Mouse (Mus musculus): ENCODE data around the gene Rgcc. TPM values are rescaled to one million over a fixed set of nuclear protein-coding genes. Genes with fewer than 3 reads are reported as not detected.
A peak's percentile ranks its signal among the peaks of the same experiment; 100 is the strongest.

The Rgcc gene
- polyA plus RNA-seq, 1 experiment from 2014 or later: 28.7 TPM

DNA sequence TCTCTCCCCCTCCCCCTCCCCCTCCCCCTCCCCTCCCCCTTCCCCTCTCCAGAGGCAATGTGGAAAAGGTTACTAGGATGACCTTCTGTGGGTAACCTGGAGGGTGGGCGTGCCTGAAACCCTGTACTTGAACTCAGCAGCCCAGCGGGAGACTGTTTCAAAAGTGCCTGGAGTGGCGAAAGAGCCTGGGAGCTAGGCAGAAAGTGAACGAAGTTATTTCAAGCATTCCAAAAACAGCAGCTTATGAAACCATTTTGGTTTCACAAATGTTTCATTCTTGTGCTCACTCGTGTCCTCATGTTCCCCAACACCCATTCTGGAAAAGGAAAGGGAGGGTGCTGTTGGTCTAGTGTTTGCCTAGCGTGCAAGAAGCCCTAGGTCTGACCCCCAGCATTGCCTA, 1.6 kb downstream of the Rgcc start:
- H3K36me3 ChIP-seq: no peaks in the 10 kb centered on the region
- H3K9ac ChIP-seq: no peak overlapping the region
- H3K4me1 ChIP-seq: peaks cover 29% of the 10 kb centered on the region
- H3K27me3 ChIP-seq: peaks cover 22% of the 10 kb centered on the region
- peak overlapping the region; percentile 94 for H3K4me2 ChIP-seq
- H3K27ac ChIP-seq: no peak overlapping the region
- WGBS: 29% methylated on average over 6 of the region's 6 CpGs
- H3K4me3 ChIP-seq (replicated peaks): peak overlapping the region; percentile 52
- H3K9me3 ChIP-seq (replicated peaks): no peaks in the 10 kb centered on the region
- ATAC-seq (replicated peaks; ENCODE audit: low FRiP score): no peak

DNA sequence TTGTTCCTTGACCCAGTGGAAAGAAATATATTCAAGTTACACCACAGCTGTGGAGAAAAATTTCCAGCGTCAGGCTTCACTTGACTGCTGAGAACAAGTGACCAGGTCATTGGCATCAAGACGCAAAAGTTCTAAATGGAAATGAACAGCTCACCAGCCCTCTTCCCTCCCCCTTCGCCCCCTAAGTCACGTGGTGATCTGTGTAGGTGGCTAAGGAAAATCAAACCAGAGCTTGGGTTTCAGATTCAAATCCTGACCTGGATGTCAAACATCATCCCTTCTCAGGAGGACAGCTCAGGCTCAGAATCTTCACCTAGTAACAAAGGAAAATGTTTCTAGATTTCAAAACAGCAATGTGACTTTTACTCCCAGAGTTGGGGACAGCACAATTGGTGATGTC, 2.2 kb downstream of the Rgcc start:
- Histone ChIP-seq H3K4me2 (no peak overlapping the region), H3K4me3 (replicated peaks) (no peak overlapping the region), H3K9me3 (replicated peaks) (no peaks in the 10 kb centered on the region), H3K36me3 (no peaks in the 10 kb centered on the region), H3K27me3 (peaks cover 22% of the 10 kb centered on the region), H3K27ac (no peak overlapping the region), H3K9ac (no peak overlapping the region), H3K4me1 (peaks cover 29% of the 10 kb centered on the region)
- no peak for ATAC-seq (replicated peaks; ENCODE audit: low FRiP score)
- WGBS: 39% methylated on average over 4 of the region's 4 CpGs

DNA sequence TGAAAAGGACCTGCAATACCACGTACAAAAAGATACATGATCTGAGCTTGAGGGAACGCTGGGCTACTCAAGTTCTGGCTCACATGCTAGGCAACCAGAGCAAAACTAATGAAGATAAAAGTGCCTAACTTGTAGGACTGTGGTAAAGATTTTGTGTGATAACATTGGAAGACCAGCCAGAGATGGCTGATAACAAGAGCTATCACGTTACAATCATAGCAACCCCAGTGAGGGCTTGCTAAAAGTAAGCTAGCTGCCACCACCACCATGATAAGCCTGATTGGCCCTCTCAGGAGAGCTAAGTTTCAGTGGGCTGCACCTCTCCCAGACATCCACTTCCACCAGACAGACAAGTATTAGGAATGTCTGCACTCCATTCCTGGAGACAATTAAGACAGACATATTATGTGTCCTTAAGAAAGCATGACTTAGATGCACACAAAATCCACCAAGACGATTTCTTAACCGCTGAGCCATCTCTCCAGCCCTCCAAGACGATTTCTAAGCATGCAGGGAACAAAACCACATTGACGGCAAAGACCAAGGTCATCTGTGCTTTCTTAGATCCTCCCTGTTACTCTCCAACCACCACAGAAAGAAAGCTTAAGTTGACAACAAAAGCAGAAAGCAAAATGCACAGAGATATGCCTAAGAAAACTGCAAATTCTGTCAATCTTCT, 3.0 kb downstream of the Rgcc start:
- WGBS: 52% methylated on average over 7 of the region's 7 CpGs
- Histone ChIP-seq H3K27me3 (peaks cover 20% of the 10 kb centered on the region), H3K27ac (no peak overlapping the region), H3K9ac (no peak overlapping the region), H3K4me1 (peaks cover 34% of the 10 kb centered on the region), H3K4me2 (no peak overlapping the region), H3K36me3 (no peaks in the 10 kb centered on the region), H3K9me3 (replicated peaks) (no peaks in the 10 kb centered on the region), H3K4me3 (replicated peaks) (no peak overlapping the region)
- ATAC-seq (replicated peaks; ENCODE audit: low FRiP score): no peak

DNA sequence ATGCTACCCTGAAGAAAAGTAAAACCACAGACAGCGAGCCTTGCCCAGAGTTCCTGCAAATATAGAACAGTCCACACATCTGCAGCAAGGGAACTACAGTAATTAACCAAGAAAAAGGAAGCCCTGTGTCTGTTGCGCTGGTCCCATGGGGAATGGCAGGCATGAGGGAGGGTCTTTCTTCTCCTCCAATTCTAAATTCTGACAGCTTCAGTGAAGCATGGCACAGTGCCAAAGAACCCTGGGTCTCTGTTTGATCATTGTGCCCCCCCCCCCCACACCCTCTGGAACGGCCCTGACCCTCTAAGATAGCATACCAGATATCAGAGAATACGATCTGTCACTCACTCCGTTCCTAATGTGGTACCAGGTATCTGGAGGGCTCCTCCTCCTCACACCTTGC, 4.6 kb downstream of the Rgcc start:
- no peak for ATAC-seq (replicated peaks; ENCODE audit: low FRiP score)
- no peak overlapping the region for H3K4me2 ChIP-seq

GRCm38 (mm10) chr14:79296201-79296600, 5.2 kb downstream of the Rgcc start:
- Histone ChIP-seq H3K9ac (no peak overlapping the region), H3K27ac (no peak overlapping the region), H3K4me3 (replicated peaks) (no peak overlapping the region), H3K36me3 (no peaks in the 10 kb centered on the region), H3K27me3 (peaks cover 10% of the 10 kb centered on the region; the same call in 1 of the 2 replicates), H3K4me2 (no peak overlapping the region), H3K4me1 (peaks cover 40% of the 10 kb centered on the region), H3K9me3 (replicated peaks) (no peaks in the 10 kb centered on the region)
- 79% methylated on average over 7 of the region's 7 CpGs for WGBS
- no peak for ATAC-seq (replicated peaks; ENCODE audit: low FRiP score)

More for the DNA sequence above, 4.6 kb downstream of the Rgcc start:
- no peak overlapping the region for H3K27ac ChIP-seq
- H3K4me3 ChIP-seq (replicated peaks): no peak overlapping the region
- H3K4me1 ChIP-seq: peaks cover 46% of the 10 kb centered on the region
- no peaks in the 10 kb centered on the region for H3K36me3 ChIP-seq
- no peak overlapping the region for H3K9ac ChIP-seq
- 39% methylated on average over 5 of the region's 5 CpGs for WGBS
- H3K27me3 ChIP-seq: peaks cover 13% of the 10 kb centered on the region
- no peaks in the 10 kb centered on the region for H3K9me3 ChIP-seq (replicated peaks)

GRCm38 (mm10) chr14:79295579-79295978, 5.9 kb downstream of the Rgcc start:
- H3K4me1 ChIP-seq: peaks cover 40% of the 10 kb centered on the region
- no peak overlapping the region for H3K9ac ChIP-seq
- no peak overlapping the region for H3K4me2 ChIP-seq
- ATAC-seq (replicated peaks; ENCODE audit: low FRiP score): no peak
- no peak overlapping the region for H3K27ac ChIP-seq
- WGBS: 88% methylated on average over 9 of the region's 9 CpGs
- no peaks in the 10 kb centered on the region for H3K36me3 ChIP-seq
- H3K4me3 ChIP-seq (replicated peaks): no peak overlapping the region
- H3K9me3 ChIP-seq (replicated peaks): no peaks in the 10 kb centered on the region
- H3K27me3 ChIP-seq: peaks cover 5% of the 10 kb centered on the region; the same call in 1 of the 2 replicates

- 59% methylated on average over 5 of the region's 5 CpGs for WGBS
- ATAC-seq (replicated peaks; ENCODE audit: low FRiP score): no peak; the same call in 1 of the 2 replicates
These were observed 6.5 kb downstream of the Rgcc start for GRCm38 (mm10) chr14:79294950-79295349.

DNA sequence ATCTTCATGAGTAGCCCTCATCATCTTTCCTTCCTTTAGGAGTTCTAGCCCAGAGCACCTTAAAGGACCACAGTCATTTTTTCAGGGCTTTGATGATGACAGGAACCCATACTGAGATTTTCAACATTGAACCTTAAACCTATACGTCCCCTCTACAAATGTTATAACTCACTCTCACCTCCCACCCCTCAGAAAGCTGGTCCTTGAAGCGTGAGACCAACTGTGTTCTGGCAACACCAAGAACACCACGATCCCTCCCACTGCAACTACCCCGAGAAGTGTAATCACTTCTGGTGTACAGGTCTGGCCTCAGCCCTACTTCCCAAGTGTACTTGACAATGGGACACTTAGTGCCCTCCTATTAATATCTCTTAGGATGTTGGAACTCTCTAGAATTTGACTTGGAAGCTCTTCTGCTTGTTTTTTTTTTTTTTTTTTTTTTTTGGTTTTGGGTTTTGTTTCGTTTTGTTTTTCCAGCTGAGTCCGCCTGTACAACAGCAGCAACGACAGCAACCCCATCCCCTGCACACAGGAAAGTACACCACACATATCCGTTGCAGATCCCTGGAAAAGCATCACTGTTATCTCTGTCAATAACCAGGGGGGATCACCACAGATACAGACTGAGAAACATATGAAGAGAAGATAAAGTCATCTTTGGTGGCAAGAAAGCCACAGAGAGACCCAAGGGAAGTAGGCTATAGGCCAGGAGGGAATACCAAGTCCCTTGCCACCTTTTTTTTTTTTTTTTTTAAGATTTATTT, 7.2 kb downstream of the Rgcc start:
- peaks cover 35% of the 10 kb centered on the region for H3K4me1 ChIP-seq
- no peak overlapping the region for H3K9ac ChIP-seq
- H3K27ac ChIP-seq: no peak overlapping the region
- no peak overlapping the region for H3K4me2 ChIP-seq
- no peaks in the 10 kb centered on the region for H3K36me3 ChIP-seq
- WGBS: 72% methylated on average over 8 of the region's 8 CpGs
- ATAC-seq (replicated peaks; ENCODE audit: low FRiP score): no peak
- H3K27me3 ChIP-seq: no peaks in the 10 kb centered on the region
- H3K9me3 ChIP-seq (replicated peaks): no peaks in the 10 kb centered on the region
- H3K4me3 ChIP-seq (replicated peaks): no peak overlapping the region

More at GRCm38 (mm10) chr14:79294950-79295349, 6.5 kb downstream of the Rgcc start:
- Histone ChIP-seq H3K4me1 (peaks cover 35% of the 10 kb centered on the region), H3K36me3 (no peaks in the 10 kb centered on the region), H3K27ac (no peak overlapping the region), H3K4me2 (no peak overlapping the region), H3K9ac (no peak overlapping the region), H3K27me3 (0 out of 2 replicates have a peak, but pooled peaks cover under 1% of the 10 kb centered on the region), H3K9me3 (replicated peaks) (no peaks in the 10 kb centered on the region), H3K4me3 (replicated peaks) (no peak overlapping the region)

DNA sequence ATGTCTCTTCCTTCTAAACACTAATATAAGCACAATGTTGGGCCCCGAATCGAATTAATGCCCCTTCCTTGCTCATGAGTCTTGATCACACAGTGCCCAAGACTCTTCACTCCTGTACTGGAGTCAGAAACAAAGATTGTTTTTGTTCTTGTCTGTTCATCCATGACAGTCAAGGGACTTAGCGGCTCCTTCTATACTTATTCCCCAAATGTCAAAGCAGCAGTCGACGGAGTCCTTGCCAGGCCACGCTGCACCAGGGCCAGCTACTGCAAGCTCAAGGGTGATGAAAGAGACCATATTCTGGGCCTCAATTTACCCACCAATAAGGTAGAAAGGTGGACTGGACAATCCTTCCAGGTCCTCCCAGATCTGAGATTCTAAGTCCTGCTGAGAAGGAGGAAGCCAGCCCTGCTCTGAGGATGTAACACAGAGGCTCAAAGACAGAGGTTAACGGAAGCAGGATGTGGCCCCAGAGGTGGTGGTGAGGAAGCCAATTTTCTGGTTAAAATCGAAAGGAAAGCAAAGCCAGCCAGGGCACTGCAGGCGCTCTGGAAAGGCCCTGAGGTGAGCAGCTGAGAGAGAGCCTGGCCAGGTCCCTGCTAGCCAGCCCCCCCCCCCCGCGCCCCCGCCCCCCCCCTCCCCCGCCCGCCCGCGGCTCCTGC, 8.2 kb downstream of the Rgcc start:
- H3K27ac ChIP-seq: 0 out of 2 replicates have a peak overlapping the region, but pooled peaks have one; percentile 16
- peak overlapping the region; percentile 42 for H3K4me2 ChIP-seq
- H3K9me3 ChIP-seq (replicated peaks): no peaks in the 10 kb centered on the region
- no peaks in the 10 kb centered on the region for H3K36me3 ChIP-seq
- 43% methylated on average over 10 of the region's 16 CpGs for WGBS
- no peak overlapping the region for H3K4me3 ChIP-seq (replicated peaks)
- H3K27me3 ChIP-seq: no peaks in the 10 kb centered on the region
- no peak overlapping the region for H3K9ac ChIP-seq
- no peak for ATAC-seq (replicated peaks; ENCODE audit: low FRiP score)
- peaks cover 27% of the 10 kb centered on the region for H3K4me1 ChIP-seq

DNA sequence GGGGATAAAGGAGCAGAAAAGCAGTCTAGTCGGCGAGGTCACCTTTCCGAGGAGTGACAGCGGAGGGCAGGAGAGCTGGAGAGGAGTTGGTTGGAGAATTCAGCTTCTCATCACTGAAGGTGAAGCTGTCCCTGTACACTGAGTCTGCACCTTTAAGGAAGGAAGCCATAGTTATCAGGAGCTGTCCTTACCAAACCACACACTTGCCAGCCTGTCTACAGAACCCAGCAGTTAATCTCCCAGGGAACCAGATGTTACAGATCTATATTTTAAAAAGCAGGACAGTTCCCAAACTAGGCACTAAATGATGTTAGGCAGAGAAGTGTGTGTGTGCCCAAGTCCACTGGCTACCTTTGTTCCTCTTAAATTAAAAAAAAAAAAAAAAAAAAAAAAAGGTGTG, 9.8 kb downstream of the Rgcc start:
- Histone ChIP-seq H3K4me3 (replicated peaks) (no peak overlapping the region), H3K4me2 (no peak overlapping the region), H3K9me3 (replicated peaks) (no peaks in the 10 kb centered on the region), H3K27ac (no peak overlapping the region), H3K27me3 (no peaks in the 10 kb centered on the region), H3K4me1 (peaks cover 25% of the 10 kb centered on the region), H3K9ac (no peak overlapping the region), H3K36me3 (no peaks in the 10 kb centered on the region)
- ATAC-seq (replicated peaks; ENCODE audit: low FRiP score): no peak
- 91% methylated on average over 4 of the region's 4 CpGs for WGBS

- 40% methylated on average over 15 of the region's 15 CpGs for WGBS
- H3K27ac ChIP-seq: no peak overlapping the region
- H3K4me2 ChIP-seq: no peak overlapping the region
- no peaks in the 10 kb centered on the region for H3K27me3 ChIP-seq
- ATAC-seq (replicated peaks; ENCODE audit: low FRiP score): no peak
- no peaks in the 10 kb centered on the region for H3K36me3 ChIP-seq
- no peak overlapping the region for H3K9ac ChIP-seq
- no peaks in the 10 kb centered on the region for H3K9me3 ChIP-seq (replicated peaks)
- peaks cover 25% of the 10 kb centered on the region for H3K4me1 ChIP-seq
- no peak overlapping the region for H3K4me3 ChIP-seq (replicated peaks)
These were observed 10.6 kb downstream of the Rgcc start for GRCm38 (mm10) chr14:79290683-79291425.

All from kidney, embryonic 15.5 days (tissue).